Mouse (Mus musculus): Measurements from ENCODE around the gene Olfr457. TPM values are rescaled to one million over a fixed set of nuclear protein-coding genes. Genes with fewer than 3 reads are reported as not detected.
"Not testable (repeated sequence)": the region's sequence is repeated elsewhere in the genome, so short reads cannot be mapped to it uniquely, and the experiment has no call there.

Olfr457 gene
- not detected for total RNA-seq (2021)
- long read RNA-seq, experiment 1, result 0 reads
- long read RNA-seq, experiment 2, result 0 reads

DNA sequence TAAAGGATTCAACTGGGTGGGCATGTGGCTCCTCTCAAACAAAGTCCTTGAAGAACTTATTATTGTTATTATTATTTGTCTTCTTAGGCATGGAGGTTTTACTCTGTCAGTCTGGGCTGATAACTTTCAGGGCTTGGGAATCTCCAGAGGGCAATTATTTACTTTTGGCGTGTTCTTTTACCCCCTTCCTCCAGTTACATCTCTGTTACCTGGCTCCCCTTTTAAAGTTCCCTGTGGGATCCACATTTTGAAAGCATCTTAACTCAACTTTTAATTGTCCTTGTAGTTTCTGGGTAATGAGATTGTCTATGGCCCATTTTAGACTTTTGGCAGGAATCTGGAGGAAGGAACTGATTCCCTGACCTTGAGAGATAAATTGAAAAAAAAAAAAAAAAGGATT lies at the start of gene Olfr457:
Gene Olfr457, minus strand, starts transcription at position 101 of the 400 bp plus-strand sequence.
- DNase-seq (ENCODE audit: low spot score in 2 of 2), result no peak

DNA sequence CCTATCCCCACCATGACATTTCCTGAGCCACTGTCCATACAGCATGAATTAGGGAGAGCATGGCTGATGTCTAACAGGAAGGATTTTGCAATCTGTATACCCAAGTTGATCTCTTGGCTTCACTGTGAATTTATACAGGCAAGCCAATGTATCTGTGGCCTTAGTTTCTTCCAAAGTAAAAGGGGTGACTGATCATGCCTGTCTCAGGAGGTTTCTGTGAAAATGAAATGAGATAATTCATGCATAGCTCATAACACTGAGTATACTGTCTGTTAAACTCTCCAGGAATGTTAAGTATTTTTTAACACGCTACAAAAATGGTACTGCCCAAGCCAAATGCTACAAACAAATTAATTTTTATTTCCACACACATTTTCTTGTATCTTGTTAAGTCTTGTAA lies 37.3 kb upstream of the Olfr457 start:
- no peak for DNase-seq (ENCODE audit: low spot score in 2 of 2)

DNA sequence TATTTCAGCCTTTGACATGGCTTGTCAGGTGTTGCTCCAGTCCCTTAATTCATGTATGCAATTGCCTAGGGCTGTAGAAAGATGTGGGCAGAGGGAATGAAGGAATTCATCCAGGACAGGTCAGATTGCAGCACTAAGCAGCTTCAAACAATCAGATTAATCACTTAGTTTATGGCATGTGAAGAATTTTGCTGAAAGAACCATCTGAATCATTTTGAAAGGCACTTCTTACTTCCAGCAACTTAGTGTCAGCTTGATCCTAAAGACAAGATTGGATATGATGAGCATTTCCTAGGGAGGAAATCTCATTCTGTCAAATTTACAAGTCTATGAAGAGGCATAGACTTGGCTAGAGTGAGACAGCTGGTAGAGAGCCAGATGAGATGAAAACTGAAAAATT lies 33.2 kb upstream of the Olfr457 start:
- DNase-seq (ENCODE audit: low spot score in 2 of 2), result no peak

DNA sequence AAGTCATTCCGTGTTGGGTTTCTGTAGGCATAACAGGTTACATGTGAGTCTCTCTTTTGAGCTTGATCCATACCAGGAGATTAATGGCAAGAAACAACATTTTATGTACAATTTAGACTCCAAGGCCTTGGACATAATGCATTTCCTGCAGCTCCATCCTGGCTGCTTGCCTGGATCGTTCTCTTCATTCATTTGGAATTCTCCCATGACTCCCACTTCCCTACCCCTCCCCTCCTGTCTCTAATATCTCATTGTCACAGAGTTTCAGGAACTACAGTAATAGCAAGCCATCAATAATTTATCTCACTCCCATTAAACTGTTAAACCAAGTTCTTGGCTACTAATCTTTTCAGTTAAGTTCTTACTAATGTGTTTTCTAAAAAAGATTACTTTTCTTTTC lies 27.3 kb upstream of the Olfr457 start:
- no peak for DNase-seq (ENCODE audit: low spot score in 2 of 2)

DNA sequence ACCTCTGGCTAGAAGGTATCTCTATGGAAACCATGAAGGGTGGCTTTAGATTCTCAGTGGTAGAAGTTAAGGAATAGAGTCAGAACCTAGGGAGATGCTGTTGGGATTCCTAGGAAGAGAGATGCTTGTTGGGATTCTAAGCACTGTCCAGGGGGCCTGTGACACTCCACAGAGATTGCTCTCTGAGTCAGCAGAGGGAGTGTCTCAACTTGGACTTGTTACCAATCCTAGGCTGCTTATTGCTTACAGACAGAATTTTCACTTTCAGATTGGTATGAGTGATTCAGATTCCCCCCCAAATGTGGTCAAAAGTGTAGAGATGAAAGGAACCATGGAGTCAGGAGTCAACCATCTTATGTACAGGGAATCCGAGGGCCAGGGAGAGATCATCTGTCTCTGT lies 13.6 kb upstream of the Olfr457 start:
- DNase-seq (ENCODE audit: low spot score in 2 of 2), result no peak

DNA sequence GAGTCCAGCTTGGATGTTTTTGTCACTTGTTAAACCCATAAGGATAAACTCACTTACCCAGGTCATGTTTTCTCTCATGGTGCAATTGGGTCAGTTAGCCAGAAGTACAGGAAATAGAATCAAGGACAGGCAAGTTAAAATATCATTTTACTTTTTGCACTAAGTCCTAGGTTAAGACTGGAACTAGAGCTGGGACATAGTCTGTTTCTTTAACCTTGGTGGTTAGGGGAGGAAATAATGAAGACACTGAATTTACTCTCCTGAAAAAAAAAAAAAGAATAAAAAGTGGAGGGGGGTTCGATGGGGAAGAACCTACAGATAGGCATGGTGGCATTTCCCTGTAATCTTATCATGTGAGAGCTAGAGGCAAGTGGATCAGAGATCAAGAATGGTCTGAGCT lies 11.0 kb upstream of the Olfr457 start, which contains the start of gene Olfr456:
Gene Olfr456, minus strand, starts transcription at position 101 of the 400 bp plus-strand sequence.
- no peak for DNase-seq (ENCODE audit: low spot score in 2 of 2)

DNA sequence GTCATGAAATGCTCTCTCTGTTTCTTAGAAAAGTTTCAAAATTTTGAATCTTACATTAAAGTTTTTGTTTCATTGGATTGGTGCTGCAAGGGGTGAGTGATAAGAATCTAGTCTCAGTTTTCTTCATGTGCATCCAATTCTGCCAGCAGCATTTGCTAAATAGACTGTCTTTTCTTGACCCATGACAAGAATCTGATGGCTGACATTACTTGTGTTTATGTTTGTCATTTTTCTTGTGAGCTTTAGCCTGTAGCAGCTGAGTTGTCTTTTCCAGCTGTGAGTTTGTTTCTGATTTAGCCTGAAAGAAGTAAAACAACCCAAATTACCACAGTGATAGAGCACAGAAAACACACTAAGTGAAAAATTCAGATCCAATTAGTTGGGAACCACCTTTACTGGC lies 8.5 kb upstream of the Olfr457 start:
- DNase-seq (ENCODE audit: low spot score in 2 of 2), result no peak

DNA sequence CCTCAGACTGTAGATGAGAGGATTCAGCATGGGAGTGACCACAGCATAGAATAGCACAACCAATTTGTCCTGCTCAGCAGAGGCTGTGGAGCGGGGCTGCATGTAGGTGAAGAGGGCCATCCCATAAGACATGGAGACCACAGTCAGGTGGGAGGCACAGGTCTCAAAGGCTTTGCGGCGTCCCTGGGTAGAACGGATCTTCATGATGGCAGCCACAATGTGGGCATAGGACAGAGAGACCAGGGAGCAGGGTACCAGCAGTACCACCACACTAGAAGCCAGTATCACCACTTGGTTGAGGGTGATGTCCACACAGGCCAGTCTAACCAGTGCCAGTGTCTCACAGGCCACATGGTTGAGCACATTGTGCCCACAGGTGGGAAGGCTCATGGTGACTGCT lies 4.8 kb downstream of the Olfr457 start:
- not testable (repeated sequence) for DNase-seq (ENCODE audit: low spot score in 2 of 2)

DNA sequence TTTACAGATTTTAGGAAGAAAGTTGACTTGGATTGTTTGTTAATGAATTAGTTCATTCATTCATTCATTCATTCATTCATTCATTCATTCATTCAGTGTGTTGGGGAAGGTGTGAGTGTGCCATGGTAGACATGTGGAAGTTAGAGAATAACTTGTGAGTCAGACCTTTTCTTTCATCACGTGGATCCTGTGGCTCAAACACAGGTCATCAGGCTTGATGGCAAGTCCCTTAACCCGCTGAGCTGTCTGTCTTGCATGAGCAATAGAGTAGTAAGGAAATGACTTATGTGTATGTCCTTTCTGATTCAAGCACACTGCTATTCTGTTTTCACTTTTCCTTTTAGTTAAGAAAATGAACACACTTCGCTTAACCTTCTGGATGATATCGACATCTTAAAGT lies 5.6 kb downstream of the Olfr457 start:
- no peak for DNase-seq (ENCODE audit: low spot score in 2 of 2)

DNA sequence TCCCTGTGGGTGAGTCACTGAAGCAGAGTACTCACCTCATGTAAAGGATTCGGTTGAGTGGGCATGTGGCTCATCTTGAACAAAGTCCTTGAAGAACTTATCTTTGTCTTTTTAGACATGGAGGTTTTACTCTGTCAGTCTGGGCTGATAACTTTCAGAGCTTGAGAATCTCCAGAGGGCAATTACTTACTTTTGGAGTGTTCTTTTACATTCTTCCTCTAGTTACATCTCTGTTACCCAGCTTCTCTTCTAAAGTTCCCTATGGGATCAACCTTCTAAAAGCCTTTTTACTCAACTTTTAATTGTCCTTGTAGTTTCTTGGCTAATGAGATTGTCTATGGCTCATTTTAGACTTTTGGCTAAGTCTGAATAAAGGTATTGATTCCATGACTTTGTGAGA lies 11.0 kb downstream of the Olfr457 start, which contains the start of gene Olfr458:
Gene Olfr458, minus strand, starts transcription at position 101 of the 400 bp plus-strand sequence.
- DNase-seq (ENCODE audit: low spot score in 2 of 2), result no peak

DNA sequence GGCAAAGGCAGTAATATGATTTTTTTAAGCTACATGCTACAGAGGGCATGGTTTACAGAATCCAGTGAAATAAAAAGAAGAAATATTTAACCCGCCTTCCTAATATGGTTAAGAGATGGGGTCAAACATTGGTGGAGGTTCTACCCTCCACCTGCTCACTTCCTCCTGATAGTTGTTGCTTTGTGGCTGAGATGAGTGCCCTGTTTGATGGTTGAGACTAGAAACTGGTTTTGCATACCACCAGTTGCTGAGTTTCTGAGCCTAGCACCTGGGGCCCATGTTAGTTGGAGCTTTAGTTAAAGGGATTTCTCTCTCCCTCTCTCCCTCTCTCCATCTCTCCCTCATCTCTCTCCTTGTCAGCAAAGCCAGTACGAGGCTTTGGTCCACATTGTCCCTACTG lies 28.8 kb downstream of the Olfr457 start:
- no peak for DNase-seq (ENCODE audit: low spot score in 2 of 2)

DNA sequence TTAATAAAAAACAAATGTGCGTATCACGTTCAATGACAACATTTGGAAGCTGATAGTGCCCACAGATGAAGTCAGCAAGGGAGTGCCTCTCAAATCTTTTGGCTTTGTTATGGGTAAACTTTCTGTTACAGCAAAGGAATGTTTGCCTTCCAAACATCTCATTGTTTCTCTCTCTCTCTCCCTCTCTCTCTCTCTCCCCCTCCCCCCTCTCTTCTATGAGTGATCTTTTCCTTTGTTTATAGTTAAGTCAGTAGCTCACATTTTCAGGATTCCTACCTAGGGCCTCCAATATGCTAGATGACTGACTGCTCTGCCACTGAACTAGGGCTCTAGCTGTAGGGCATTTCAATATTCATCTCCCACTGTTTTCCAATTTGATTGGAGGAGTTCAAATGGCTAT lies 31.6 kb downstream of the Olfr457 start:
- no peak for DNase-seq (ENCODE audit: low spot score in 2 of 2)

DNA sequence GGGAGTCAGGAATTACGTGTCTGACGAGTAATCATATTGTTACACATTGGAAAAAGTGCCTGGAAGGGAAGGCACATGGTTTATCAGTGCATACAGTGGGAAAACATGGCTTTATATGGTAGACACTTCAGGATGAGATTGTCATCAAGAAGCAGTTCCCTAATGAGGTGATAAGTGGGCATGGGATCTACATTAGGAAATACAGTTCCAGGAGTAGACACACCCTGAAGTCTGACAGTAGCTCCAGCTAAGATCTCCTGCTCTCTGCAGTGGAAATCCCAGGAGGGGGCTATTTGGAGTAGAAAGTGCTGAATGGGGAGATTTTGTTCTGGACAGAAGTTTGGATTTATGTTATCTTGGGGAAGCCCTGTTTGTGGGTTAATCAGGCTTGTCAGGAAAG lies 34.7 kb downstream of the Olfr457 start:
- no peak for DNase-seq (ENCODE audit: low spot score in 2 of 2)

DNA sequence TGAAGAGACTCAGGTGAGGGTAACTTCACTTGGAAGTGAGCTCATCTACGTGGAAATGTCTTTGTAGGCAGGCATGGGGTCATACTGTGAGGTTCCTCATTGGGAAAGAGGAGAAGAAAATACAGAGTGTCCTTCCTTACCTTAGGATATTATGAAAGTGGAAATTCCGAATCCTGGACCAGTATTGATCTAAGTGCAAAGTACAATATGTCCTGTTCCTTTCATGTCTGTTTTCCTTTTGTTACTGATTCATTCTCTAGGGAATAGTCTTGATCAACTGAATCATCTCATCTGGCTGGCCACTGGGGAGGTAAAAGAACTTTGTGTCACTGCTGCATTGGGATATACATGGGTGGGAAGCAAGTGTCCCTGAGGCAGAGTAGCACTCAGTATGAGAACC lies 40.6 kb downstream of the Olfr457 start:
- DNase-seq (ENCODE audit: low spot score in 2 of 2), result no peak

DNA sequence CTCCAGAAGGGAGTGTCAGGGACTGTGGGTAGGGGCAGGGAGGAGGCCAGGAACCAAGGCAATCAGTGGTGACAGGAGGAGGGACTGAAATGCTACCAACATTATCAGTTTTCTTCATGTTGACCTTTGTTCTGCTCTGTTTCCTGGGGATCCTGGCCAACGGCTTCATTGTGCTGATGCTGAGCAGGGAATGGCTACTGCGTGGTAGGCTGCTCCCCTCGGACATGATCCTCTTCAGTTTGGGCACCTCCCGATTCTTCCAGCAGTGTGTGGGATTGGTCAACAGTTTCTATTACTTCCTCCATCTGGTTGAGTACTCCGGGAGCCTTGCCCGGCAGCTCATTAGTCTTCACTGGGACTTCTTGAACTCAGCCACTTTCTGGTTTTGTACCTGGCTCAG lies 41.7 kb downstream of the Olfr457 start, which contains the start of gene Tas2r126:
Gene Tas2r126, plus strand, starts transcription at position 90 of the 400 bp plus-strand sequence.
- DNase-seq (ENCODE audit: low spot score in 2 of 2), result no peak

DNA sequence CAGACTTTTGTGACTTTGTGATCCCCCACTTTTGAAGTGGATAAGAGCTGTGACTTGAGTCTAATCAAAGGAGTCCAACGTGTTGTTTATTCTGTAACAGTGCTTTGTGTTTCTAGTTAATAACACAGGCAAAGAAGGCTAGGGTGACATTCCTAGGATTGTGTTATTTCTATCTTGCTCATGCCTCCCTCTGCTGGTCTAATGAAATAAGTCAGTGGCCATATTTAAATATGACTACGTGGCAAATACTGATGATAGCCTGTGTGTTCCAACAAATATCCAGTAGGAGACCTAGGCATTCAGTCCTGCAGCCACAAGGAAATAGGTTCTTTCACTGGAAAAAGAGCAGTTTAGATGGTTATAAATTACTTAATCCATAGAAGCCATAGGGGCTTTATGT lies 42.6 kb downstream of the Olfr457 start:
- no peak for DNase-seq (ENCODE audit: low spot score in 2 of 2)

DNA sequence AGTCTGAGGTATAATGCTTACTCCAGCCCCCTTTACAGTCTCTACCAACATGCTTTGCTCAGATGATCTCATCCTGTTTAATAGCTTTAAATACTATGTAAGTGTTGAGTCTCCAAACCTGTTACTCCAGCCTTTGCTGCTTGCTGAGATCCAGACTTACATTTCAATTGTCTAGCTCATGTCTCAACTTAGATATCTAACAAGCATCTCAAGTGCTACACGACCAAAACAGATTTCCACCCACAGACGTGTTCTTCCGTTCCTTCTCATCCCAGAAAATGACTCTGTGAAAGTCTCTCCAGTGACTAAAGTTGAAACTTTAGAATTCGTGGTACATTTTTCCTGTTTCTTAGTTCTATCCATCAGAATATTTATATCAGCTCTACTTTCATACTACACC lies 49.8 kb downstream of the Olfr457 start:
- no peak for DNase-seq (ENCODE audit: low spot score in 2 of 2)

DNA sequence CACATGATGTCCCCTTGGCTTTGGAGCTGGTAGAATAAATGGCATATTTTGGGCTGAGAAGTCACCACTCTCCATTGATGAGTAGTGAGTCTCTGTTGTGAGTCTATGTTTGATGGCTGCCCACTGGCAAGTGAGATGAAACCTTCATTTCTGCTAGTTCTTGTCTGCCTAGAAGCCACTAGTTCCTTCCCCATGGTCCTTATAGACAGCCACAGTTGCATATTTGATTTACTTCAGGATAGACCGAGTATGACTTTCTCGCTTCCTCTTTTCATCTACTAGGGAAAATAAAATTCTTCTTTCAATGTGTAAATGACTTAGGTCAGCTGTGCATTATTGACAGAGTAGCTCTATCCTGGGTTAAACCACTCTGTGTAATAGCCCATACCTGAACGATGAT lies 51.7 kb downstream of the Olfr457 start:
- DNase-seq (ENCODE audit: low spot score in 2 of 2), result no peak

DNA sequence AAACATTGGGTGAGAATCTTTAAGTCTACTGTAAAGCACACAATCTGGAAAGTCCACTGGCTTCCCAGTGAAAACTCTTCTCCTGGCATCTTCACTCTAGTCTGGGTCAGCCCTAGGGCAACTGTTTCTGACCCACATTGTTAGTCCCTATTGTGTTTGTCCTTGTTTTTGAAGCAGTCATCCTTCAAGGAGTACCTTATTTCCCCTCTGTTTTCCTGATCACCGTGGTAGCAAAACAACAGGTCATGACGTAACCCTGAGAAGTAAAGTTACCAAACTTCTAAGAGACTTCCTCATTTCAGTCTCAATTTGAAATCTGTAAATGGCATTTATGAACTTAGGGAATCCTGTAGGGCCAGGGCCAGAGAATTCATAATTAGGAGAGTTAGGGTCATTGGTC lies 54.7 kb downstream of the Olfr457 start:
- DNase-seq (ENCODE audit: low spot score in 2 of 2), result no peak

DNA sequence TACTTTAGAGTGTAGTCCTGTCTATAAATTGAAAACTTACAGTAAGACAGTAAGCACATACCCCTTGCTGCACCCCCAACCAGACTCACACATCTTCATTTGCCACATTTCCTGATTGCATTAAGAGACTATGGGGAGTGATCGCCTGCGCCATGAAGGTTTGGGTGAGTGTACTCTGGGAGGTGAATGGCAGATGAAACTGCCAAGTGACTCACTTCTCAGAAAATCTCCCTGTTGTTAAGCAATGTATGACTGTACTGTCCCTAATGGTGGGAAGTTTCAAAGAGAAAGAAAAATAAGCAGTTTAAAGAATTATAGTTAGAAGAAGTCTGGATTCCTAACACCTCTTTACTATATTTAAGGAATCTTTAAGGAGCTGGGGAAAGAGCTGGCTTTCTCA lies 56.7 kb downstream of the Olfr457 start:
- no peak for DNase-seq (ENCODE audit: low spot score in 2 of 2)
